Mouse (Mus musculus) MEL (cell line): ENCODE data around the gene Dag1.

ENCODE experiments used
- CTCF ChIP-seq, 3 experiments: IDR thresholded peaks in 2 of 3; conservative IDR thresholded peaks in 1 of 3; 2 replicates each; pipeline ENCODE4 v1.5.1; 2011 to 2012; ENCODE audit warnings: low read length in 3 of 3, low read depth in 2 of 3, mild to moderate bottlenecking in 2 of 3, improper control_type of control experiment in 1 of 3, inconsistent platforms in 1 of 3, mixed read lengths in 1 of 3, moderate library complexity in 1 of 3; ENCODE audit not compliant: control insufficient read depth in 1 of 3, insufficient read depth in 1 of 3, poor library complexity in 1 of 3, severe bottlenecking in 1 of 3
- NELFE ChIP-seq: IDR thresholded peaks from 2 replicates; pipeline ENCODE4 v1.6.1; 2011; ENCODE audit warnings: low read depth, low read length, improper control_type of control experiment
- POLR2A ChIP-seq, 2 experiments: IDR thresholded peaks; 2 replicates each; pipeline ENCODE4 v1.6.1; 2011 to 2012; ENCODE audit warnings: low read length in 2 of 2, mild to moderate bottlenecking in 2 of 2, control low read depth in 1 of 2, improper control_type of control experiment in 1 of 2, low read depth in 1 of 2, moderate library complexity in 1 of 2; ENCODE audit not compliant: control insufficient read depth in 1 of 2, insufficient read depth in 1 of 2, poor library complexity in 1 of 2
- SIN3A ChIP-seq: IDR thresholded peaks from 2 replicates; pipeline ENCODE4 v1.6.1; 2012; ENCODE audit warnings: low read length, improper control_type of control experiment, inconsistent platforms
- USF1 ChIP-seq: IDR thresholded peaks from 2 replicates; pipeline ENCODE4 v1.6.1; 2014; ENCODE audit warnings: low read depth, mild to moderate bottlenecking, inconsistent platforms, low read length, improper control_type of control experiment, moderate library complexity

DNA sequence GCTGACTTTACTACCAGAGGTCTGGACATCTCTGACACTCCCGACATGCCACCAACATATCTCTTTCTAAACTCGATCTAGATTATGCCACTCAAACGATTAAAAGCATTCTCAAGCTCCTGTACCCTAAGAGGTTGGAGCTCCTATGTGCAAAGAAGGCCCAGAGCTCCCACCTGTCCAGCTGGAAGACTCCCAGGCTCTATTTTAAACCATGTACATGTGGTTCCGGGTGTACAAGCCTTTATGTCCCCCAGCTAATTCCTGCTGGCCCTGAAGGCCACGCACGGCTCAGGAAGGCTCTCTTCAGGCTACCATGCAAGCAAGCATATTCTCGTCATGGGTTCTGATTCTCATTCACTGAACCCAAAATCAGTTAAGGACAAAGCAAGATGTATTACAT lies 1.9 kb downstream of the Dag1 start:
- no peak for TF ChIP-seq NELFE
- no peak for TF ChIP-seq USF1
- TF ChIP-seq CTCF (IDR thresholded peaks at IDR 0.05 in 2 of 3, conservative IDR thresholded peaks at IDR 0.05 in 1 of 3; ENCODE audit: control insufficient read depth in 1 of 3, insufficient read depth in 1 of 3, low read depth in 2 of 3, low read length in 3 of 3, poor library complexity in 1 of 3, severe bottlenecking in 1 of 3) = no peak
- TF ChIP-seq SIN3A = no peak
- TF ChIP-seq POLR2A (IDR thresholded peaks at IDR 0.05; ENCODE audit: control insufficient read depth in 1 of 2, insufficient read depth in 1 of 2, low read depth in 1 of 2, low read length in 2 of 2, poor library complexity in 1 of 2) = no peak
